Mouse (Mus musculus) cerebellum, adult 2 months (tissue): ENCODE measurements around the gene Krt4. TPM values are rescaled to one million over a fixed set of nuclear protein-coding genes. Genes with fewer than 3 reads are reported as not detected.

Source experiments
- DNase-seq, 2 experiments: peaks; one replicate each; pipeline ENCODE4 v3.0.0; 2021
- H3K27ac ChIP-seq: fragments of 200-500 bp; 2 replicates; pipeline ENCODE4 v1.5.1; 2012; ENCODE audit warnings: low read length, control low read depth, inconsistent platforms; ENCODE audit not compliant: insufficient read depth
- H3K27me3 ChIP-seq: fragments of 200-500 bp; 2 replicates; pipeline ENCODE4 v1.6.1; 2012; ENCODE audit warnings: inconsistent platforms, mild to moderate bottlenecking, low read length, moderate library complexity; ENCODE audit not compliant: control insufficient read depth, insufficient read depth
- H3K4me1 ChIP-seq: fragments of 200-500 bp; 2 replicates; pipeline ENCODE4 v1.6.1; 2011; ENCODE audit warnings: low read length; ENCODE audit not compliant: control insufficient read depth, insufficient read depth
- H3K4me3 ChIP-seq: fragments of 200-500 bp; replicated peaks from 2 replicates; pipeline ENCODE3; 2011; ENCODE audit warnings: mild to moderate bottlenecking, low read depth, low read length, control low read depth; ENCODE audit not compliant: insufficient read depth
- CTCF ChIP-seq: fragments of 200-500 bp; IDR thresholded peaks from 2 replicates; pipeline ENCODE4 v1.5.1; 2011; ENCODE audit warnings: low read depth, mild to moderate bottlenecking, control low read depth, low read length, moderate library complexity, borderline replicate concordance; ENCODE audit not compliant: insufficient read depth
- POLR2A ChIP-seq: fragments of 200-500 bp; IDR thresholded peaks from 2 replicates; pipeline ENCODE4 v1.6.1; 2011; ENCODE audit warnings: low read length, control low read depth, borderline replicate concordance; ENCODE audit not compliant: insufficient read depth
- WGBS: fragments of 180-500 bp; shearing (Covaris S2); methylation state at CpG from one replicate; pipeline ENCODE4 v1.1.7; 2018; 5-methylcytosine and 5-hydroxymethylcytosine counted together
- polyA plus RNA-seq: library from polyadenylated mRNA; depleted of rRNA; stranded (reverse); fragments of >200 nt; gene quantifications from 2 replicates; pipeline ENCODE4 v1.2.3, GENCODE M21; 2012; rRNA removed

The Krt4 gene
- 0.05 TPM in 1 of 2 replicates, not detected in the other for polyA plus RNA-seq

GRCm38 (mm10) chr15:101924635-101925034 lies at the start of gene Krt4:
TSS of gene Krt4 (minus strand) at chr15:101924735.
- DNase-seq, result no peak
- WGBS, result 74% methylated on average over 11 of the region's 11 CpGs
- no peak for TF ChIP-seq POLR2A
- TF ChIP-seq CTCF, result no peak
- Histone ChIP-seq H3K27ac (no peak within 1 kb of the TSS), H3K4me3 (no peak within 1 kb of the TSS), H3K27me3 (no peaks in the 10 kb centered on the region), H3K4me1 (no peaks in the 10 kb centered on the region)

GRCm38 (mm10) chr15:101973414-101974077 lies 49.0 kb upstream of the Krt4 start:
- 14% methylated on average over 15 of the region's 15 CpGs for WGBS

GRCm38 (mm10) chr15:101970536-101970935 lies 46.0 kb upstream of the Krt4 start:
- H3K27me3 ChIP-seq, result no peaks in the 10 kb centered on the region
- H3K4me3 ChIP-seq, result no peak overlapping the region
- TF ChIP-seq CTCF (peak; percentile 49; the same call in 1 of the 2 replicates), POLR2A (no peak)
- no peaks in the 10 kb centered on the region for H3K4me1 ChIP-seq
- DNase-seq, result no peak
- H3K27ac ChIP-seq, result no peak overlapping the region
- WGBS, result 10% methylated on average over 4 of the region's 6 CpGs

More at GRCm38 (mm10) chr15:101973414-101974077, 49.0 kb upstream of the Krt4 start:
- no peaks in the 10 kb centered on the region for H3K27me3 ChIP-seq
- 0 out of 2 replicates have a peak, but pooled peaks cover 2% of the 10 kb centered on the region for H3K4me1 ChIP-seq
- TF ChIP-seq CTCF, result peak; percentile 87
- TF ChIP-seq POLR2A, result no peak
- no peak overlapping the region for H3K4me3 ChIP-seq
- peak; percentile 70 to 84 for DNase-seq
- no peak overlapping the region for H3K27ac ChIP-seq

- TF ChIP-seq CTCF (no peak), POLR2A (no peak)
- WGBS, result 69% methylated on average over 8 of the region's 8 CpGs
Observed at GRCm38 (mm10) chr15:101966808-101967207, 42.3 kb upstream of the Krt4 start.

GRCm38 (mm10) chr15:101958891-101959290 lies 34.4 kb upstream of the Krt4 start:
- 75% methylated on average over 3 of the region's 3 CpGs for WGBS

More at GRCm38 (mm10) chr15:101966808-101967207, 42.3 kb upstream of the Krt4 start:
- no peaks in the 10 kb centered on the region for H3K4me1 ChIP-seq
- DNase-seq, result no peak
- no peak overlapping the region for H3K27ac ChIP-seq
- no peaks in the 10 kb centered on the region for H3K27me3 ChIP-seq
- H3K4me3 ChIP-seq, result no peak overlapping the region

GRCm38 (mm10) chr15:101954187-101954586 lies 29.7 kb upstream of the Krt4 start, which contains the start of gene Krt78:
TSS of gene Krt78 (minus strand) at chr15:101954287.
- no peaks in the 10 kb centered on the region; the same call in 1 of the 2 replicates for H3K4me1 ChIP-seq
- no peaks in the 10 kb centered on the region; the same call in 1 of the 2 replicates for H3K27me3 ChIP-seq
- TF ChIP-seq CTCF (no peak), POLR2A (no peak)
- no peak within 1 kb of the TSS for H3K4me3 ChIP-seq
- WGBS, result 79% methylated on average over 9 of the region's 9 CpGs
- no peak within 1 kb of the TSS for H3K27ac ChIP-seq
- DNase-seq, result no peak

More at GRCm38 (mm10) chr15:101958891-101959290, 34.4 kb upstream of the Krt4 start:
- TF ChIP-seq POLR2A (no peak), CTCF (no peak)
- Histone ChIP-seq H3K27ac (no peak overlapping the region), H3K27me3 (no peaks in the 10 kb centered on the region), H3K4me3 (no peak overlapping the region), H3K4me1 (no peaks in the 10 kb centered on the region; the same call in 1 of the 2 replicates)
- no peak for DNase-seq

GRCm38 (mm10) chr15:101952733-101953474 lies 28.4 kb upstream of the Krt4 start:
- Histone ChIP-seq H3K4me1 (no peaks in the 10 kb centered on the region; the same call in 1 of the 2 replicates), H3K4me3 (no peak overlapping the region), H3K27me3 (no peaks in the 10 kb centered on the region; the same call in 1 of the 2 replicates), H3K27ac (no peak overlapping the region)
- no peak for DNase-seq
- TF ChIP-seq POLR2A (no peak), CTCF (no peak)
- WGBS, result 89% methylated on average over 7 of the region's 7 CpGs
